Mouse (Mus musculus): ENCODE measurements around the gene Cyb5d1.
A peak's percentile ranks its signal among the peaks of the same experiment; 100 is the strongest.

Gene Cyb5d1

GRCm38 (mm10) chr11:69395235-69395633 is at the start of gene Cyb5d1, which contains the start of gene Naa38:
Gene Cyb5d1, minus strand, starts transcription at chr11:69395631.
Gene Naa38, plus strand, starts transcription at chr11:69395487.
- peak; percentile 90 for DNase-seq (ENCODE audit: low spot score)

- DNase-seq (ENCODE audit: low spot score): no peak
Observed at GRCm38 (mm10) chr11:69443328-69443727, 47.9 kb upstream of the Cyb5d1 start.

GRCm38 (mm10) chr11:69437291-69437690 is 41.9 kb upstream of the Cyb5d1 start:
- DNase-seq (ENCODE audit: low spot score): no peak

DNA sequence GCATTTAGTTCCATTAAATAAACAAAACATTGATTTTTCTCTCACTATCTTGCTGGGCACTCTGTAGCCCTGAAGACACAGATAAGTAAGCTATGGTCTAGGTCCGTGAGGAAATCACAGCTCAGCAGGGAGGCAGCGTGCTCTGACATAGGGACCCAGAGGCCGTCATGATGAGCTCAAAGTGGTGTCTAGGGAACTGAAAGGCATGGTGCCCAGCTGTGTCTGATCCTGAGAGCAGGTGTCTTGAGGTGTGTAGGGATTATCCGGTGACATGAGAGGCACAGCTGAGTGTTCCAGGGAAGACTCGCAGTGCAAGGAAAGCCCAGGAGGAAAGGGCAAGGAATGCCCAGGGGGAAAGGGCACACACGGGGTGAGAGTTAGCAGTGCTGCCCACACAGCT is 37.8 kb upstream of the Cyb5d1 start:
- no peak for DNase-seq (ENCODE audit: low spot score)

DNA sequence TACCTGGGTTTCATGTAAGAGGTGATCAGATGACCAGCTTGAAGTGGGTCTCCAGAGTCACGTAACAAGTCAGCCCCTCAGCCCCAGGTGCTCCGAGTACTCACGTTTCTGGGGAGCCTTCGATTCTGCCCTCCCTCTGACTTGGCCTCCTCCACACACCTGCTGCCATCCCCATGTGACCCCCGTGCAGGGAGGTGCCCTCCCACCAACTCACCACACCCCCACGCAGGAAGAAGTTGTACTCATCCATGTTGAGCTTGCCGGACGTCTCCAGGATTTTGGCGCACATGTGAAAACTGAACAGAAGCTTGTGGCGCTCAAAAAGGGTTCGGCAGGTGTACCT is 37.2 kb upstream of the Cyb5d1 start:
- DNase-seq (ENCODE audit: low spot score): no peak

DNA sequence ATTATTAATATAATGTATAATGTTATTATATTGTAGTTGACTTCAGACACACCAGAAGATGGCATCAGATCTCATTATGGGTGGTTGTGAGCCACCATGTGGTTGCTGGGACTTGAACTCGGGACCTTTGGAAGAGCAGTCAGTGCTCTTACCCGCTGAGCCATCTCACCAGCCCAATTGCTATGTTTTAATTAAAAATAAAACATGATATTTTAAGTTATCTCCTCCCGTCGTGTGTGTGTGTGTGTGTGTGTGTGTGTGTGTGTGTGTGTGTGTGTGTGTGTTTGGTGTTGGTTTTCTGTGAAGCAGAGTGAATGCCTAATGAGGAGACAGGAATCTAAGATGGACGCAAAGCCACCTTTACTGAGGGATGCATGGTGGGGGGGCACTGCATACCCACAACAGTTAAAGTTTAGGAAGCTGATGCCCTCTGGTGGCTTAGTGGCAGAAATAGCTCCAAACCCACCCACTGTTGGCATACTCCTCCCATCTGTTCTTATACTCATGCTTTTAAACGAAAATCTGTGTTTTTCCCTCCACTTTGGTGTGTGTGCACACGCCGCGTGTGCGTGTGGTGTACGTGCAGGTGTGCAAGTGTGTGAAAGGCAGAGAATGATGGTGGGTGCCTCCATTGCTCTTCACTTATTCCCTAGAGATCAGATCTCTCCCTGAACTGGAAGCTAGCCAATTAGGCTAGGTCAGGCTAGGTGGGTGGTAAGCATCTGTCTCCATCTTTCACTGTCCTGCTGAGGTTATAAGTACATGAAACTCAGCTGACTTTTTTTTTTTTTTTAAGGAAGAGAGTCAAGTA is 36.6 kb upstream of the Cyb5d1 start:
- no peak for DNase-seq (ENCODE audit: low spot score)

DNA sequence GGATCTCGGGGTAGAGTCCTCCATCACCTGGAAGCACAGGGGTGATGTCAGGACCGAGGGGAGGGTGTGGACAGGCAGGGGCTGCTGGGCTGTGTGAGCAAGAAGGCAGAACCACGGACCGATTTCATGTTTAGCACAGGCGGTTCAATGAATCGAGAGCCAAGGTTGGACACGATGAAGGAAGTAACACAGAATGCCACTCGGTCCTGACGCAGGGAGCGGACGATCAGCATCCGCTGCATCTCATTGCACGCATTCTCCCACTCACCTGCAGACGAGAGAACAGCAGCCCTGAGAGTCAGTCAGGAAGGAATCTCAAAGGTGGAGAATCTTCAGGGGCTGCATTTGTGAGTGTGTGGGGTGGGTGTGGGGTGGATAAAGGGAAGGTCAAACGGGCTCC is 35.2 kb upstream of the Cyb5d1 start:
- no peak for DNase-seq (ENCODE audit: low spot score)

DNA sequence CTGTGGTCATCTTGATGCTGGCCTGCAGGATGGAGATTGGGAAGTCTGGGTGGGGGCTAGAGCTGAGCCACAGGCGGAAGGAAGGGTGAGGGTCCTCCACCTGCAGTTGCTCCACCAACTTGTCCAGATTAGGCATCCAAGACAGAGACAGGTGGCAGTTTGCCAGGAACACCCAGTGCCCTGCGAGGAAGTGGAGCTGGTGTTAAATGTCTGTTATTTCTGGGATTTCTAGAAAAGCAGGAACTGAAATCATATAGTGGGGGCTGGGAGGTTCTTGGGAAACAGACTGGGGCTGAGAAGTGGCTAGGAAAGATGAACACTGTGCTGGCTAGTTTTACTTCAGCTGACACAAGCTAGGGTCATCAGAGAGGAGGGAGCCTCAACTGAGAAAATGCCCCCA is 33.9 kb upstream of the Cyb5d1 start:
- DNase-seq (ENCODE audit: low spot score): no peak

DNA sequence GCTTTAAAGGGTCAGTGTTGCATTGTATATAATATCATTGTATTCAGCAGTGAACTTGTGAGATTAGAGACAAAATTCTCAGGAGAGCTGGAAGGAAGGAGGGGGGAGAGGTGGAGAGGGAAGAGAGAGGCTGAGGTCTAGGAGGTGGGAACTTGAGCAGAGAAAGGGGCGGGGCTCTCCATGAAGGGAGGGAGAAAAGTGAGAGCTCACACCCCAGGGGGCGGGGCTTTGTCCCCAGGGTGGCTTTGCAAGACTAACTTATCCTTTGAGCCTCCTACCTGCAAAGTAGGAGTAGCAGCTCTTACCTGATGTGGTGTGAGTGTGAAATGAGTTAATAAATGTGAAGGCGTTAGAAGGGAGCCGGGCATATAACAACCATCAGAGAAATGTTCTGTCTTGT is 33.3 kb upstream of the Cyb5d1 start:
- DNase-seq (ENCODE audit: low spot score): no peak

DNA sequence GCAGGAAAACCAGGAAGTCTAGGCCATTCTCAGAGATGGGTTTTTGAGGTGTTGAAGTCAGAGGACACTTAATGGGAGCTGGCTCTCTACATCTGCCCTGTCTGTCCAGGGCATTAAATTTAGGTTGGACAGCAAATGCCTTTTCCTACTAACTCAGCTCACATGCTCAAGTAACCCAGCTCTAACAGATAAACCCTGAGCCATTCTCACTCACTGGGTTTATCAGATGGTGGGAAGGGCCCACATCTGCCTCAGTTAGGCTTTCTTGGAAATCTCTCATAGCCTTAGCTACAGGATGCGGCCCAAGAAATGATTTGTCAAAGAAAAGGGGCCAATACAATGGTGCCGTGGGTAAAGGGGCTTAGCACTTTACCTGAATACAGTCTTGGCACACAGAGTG is 30.8 kb upstream of the Cyb5d1 start:
- no peak for DNase-seq (ENCODE audit: low spot score)

DNA sequence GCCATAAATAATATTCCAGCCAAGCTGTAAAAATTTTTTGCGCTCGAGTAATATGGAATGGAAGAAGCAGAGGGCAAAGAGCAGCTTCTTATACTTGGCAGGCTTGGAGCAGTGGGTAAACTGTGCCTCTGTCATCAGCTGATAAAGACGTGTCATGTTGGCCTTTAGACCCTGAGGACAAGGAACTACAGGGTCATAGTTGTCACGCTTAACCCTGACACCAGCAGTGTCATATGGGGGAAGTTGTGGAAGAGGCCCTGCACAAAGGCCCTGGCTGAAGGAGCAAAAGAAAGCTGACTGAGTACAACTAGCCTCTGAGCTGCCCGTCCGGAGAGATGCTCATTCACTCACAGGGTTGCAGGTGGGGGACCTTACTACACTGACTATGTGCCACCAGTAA is 28.5 kb upstream of the Cyb5d1 start:
- no peak for DNase-seq (ENCODE audit: low spot score)

GRCm38 (mm10) chr11:69422842-69423241 is 27.4 kb upstream of the Cyb5d1 start:
- DNase-seq (ENCODE audit: low spot score): no peak

GRCm38 (mm10) chr11:69421131-69421977 is 25.9 kb upstream of the Cyb5d1 start:
- DNase-seq (ENCODE audit: low spot score): no peak

GRCm38 (mm10) chr11:69420554-69421000 is 25.1 kb upstream of the Cyb5d1 start:
- no peak for DNase-seq (ENCODE audit: low spot score)

DNA sequence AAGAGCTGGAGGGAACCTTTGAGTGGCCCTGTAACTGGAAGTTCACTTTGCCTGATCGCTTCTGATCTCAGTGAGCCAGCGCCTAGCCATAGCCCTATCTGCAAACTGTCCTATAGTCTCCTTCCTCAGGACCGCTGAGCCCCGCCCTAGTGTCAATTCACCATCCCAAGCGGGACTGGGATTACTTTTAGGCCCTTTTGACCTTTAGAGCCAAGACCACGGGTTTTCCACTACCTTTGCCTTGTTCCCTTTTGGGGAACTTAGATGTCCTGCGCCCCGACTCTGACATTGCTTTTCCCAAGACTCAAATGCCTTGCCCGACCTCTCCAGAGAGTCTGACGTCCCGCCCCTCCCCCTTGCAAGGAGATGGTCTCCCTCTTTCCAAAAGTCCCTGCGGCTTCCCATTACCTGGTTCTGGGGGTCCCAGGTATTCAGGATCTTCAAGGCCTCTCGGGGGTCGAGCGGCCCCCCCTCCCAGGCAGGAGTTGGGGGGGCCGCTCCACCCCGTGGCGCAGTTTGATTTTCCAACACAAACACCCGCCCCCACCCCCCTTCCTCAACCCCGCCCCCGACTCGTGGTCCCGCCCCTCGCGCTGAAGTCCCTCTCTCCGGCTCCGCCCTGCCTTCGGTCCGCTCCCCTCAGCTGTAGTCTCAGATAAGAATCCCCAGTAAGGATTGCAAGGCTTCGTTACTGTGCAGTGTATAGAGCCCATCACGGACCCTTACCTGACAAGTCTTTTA is 24.6 kb upstream of the Cyb5d1 start:
- peak; percentile 70 for DNase-seq (ENCODE audit: low spot score)

DNA sequence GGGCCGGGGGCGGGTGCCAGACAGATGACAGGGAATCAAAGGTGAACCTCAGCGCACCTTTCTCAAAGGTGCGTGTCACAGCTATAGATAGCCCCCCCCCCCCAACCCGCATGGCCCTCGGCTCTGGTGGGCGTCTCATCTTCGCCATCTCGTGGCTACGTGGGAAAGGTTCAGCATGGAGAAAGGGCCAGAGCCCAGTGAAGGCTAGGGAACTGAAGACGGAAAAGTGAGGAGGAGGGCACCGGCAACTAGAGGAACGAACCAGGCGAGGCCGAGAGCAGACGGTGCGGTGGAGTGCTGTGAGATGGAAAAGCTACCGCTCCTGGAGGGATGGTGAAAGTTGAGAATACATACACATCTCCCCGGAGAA is 24.0 kb upstream of the Cyb5d1 start:
- no peak for DNase-seq (ENCODE audit: low spot score)

DNA sequence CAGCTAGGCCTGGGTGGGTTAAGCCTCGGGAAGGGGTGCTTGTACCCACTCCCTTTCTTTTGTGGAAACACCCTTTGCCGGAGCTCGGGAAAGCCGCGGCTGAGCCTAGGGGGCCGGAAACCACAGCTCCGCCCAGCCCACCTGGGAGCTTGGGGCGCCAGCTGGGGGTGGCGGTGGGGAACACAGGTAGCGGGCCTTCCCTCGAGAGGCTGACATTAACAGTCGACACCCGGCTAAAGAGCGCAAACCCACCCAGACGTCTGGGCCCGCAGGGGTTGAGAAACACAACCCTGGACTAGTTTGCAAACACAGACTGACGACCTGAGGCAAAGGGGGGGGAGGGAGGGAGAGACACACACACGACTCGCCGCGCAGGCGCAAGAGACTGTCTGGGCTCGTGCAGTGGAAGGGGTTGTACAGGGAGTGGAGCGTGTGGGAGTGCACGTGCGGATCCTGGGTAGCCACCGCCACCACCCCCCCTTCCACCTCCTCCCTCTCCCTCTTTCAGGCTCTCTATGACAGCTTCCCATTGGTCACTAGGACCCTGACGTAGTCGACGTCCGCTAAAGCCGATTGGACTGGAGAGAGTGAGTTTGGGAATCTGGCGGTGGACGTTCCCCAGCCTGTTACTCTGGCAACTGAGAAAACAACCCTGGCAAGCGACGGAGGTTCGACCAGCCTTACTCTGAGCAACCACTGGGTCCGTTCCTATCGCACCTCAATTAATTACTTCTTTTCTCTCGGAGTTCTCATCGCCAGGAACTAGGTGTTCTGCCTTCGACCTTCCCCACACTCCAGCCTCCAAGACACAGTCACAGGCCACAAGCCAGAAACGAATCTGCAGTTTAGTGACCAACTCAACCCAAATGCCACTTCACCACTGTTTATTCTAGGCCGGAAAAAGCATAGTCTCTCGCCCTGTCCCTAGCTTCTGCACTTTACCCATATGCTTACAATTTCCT is 23.3 kb upstream of the Cyb5d1 start:
- DNase-seq (ENCODE audit: low spot score): peak; percentile 85

GRCm38 (mm10) chr11:69417449-69418384 is 22.3 kb upstream of the Cyb5d1 start:
- peak; percentile 69 for DNase-seq (ENCODE audit: low spot score)

DNA sequence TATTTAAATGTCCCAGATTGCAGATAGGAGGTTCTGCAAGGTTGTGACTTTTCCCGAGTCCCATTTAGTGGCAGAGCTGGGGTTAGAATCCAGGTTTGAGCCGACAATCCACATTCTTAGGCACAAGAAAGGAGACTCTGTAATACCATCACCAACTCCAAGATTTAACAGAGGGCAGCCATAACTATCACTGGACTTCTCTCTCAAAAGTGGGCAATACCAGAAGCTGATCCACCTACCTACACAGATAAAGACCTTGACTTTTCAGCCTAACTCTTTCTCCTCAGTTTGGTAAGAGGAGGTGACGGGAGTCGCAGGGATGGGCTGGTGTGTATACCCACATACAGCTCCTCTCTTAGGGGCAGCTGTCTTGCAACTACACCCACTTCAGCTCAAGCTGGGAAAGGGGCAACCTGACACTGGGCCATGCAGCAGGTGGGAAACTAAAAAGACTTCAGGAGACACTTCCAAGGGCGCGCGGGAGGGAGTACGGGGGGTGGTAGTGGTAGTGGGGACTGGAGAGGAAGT is 21.6 kb upstream of the Cyb5d1 start:
- DNase-seq (ENCODE audit: low spot score): no peak

- no peak for DNase-seq (ENCODE audit: low spot score)
Observed at GRCm38 (mm10) chr11:69416509-69416908, 21.1 kb upstream of the Cyb5d1 start.

All from c-Kit-positive CD71-positive TER-119-positive erythroid progenitor cells, embryonic 14.5 days (primary cell).